Mouse (Mus musculus): ENCODE results near the gene Crybb1. TPM values are rescaled to one million over a fixed set of nuclear protein-coding genes. Genes with fewer than 3 reads are reported as not detected.

Crybb1 gene
- polyA plus RNA-seq, 1 experiment, result not detected

DNA sequence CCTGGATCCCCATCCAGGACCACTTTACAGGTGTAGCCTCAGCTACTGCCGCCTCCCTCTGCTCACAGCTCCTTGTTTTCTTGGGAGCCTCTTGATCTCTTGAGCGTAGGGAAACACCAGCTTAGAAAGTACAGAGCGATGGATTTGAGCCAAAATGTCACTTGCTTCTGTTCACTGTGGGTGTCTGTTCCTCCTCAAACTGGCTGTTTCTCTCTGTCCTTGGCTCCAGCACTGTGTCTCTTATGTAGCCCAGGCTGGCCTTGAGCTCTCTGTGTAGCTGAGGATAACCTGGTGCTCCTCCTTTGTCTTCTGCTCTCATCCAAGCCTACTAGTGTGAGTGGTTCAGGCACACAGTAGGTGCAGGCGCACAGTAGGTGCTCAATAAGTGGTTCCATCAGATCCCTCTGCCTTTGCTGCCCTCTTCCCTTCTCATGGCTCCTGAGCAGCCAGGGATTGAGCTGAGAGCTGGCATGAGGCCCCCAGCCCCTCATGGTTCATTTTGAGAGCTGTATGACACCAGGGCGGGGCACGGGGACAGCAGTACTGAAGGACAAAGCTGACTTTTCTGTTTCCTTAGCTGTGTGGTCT, 45.2 kb downstream of the Crybb1 start:
- no peaks in the 10 kb centered on the region for H3K27me3 ChIP-seq (ENCODE audit: control insufficient read depth, insufficient read depth, low read length, poor library complexity, severe bottlenecking)

GRCm38 (mm10) chr5:112301694-112302093, 46.1 kb downstream of the Crybb1 start:
- Histone ChIP-seq H3K9ac (ENCODE audit: low read depth, poor library complexity, severe bottlenecking) (no peak overlapping the region), H3K27ac (ENCODE audit: insufficient read depth, low read length) (no peak overlapping the region), H3K9me3 (replicated peaks; ENCODE audit: control insufficient read depth, insufficient read depth, low read length, poor library complexity, severe bottlenecking) (no peaks in the 10 kb centered on the region), H3K36me3 (ENCODE audit: control insufficient read depth, insufficient read depth, low read length, poor library complexity, severe bottlenecking) (no peaks in the 10 kb centered on the region), H3K4me1 (ENCODE audit: control insufficient read depth, insufficient read depth, low read length) (peaks cover 2% of the 10 kb centered on the region), H3K27me3 (ENCODE audit: control insufficient read depth, insufficient read depth, low read length, poor library complexity, severe bottlenecking) (no peaks in the 10 kb centered on the region), H3K4me3 (ENCODE audit: low read depth, low read length) (no peak overlapping the region)
- TF ChIP-seq EP300 (IDR thresholded peaks at IDR 0.05; ENCODE audit: insufficient read depth, low read depth, low read length), result no peak
- TF ChIP-seq CTCF (IDR thresholded peaks at IDR 0.05; ENCODE audit: low read depth, low read length), result no peak
- no peak for TF ChIP-seq POLR2A (IDR thresholded peaks at IDR 0.05; ENCODE audit: insufficient read depth, low read length)

More for the DNA sequence above, 45.2 kb downstream of the Crybb1 start:
- no peaks in the 10 kb centered on the region for H3K36me3 ChIP-seq (ENCODE audit: control insufficient read depth, insufficient read depth, low read length, poor library complexity, severe bottlenecking)
- H3K4me1 ChIP-seq (ENCODE audit: control insufficient read depth, insufficient read depth, low read length), result peaks cover 4% of the 10 kb centered on the region
- H3K9ac ChIP-seq (ENCODE audit: low read depth, poor library complexity, severe bottlenecking), result no peak overlapping the region
- TF ChIP-seq POLR2A (IDR thresholded peaks at IDR 0.05; ENCODE audit: insufficient read depth, low read length) (no peak), CTCF (IDR thresholded peaks at IDR 0.05; ENCODE audit: low read depth, low read length) (no peak), EP300 (IDR thresholded peaks at IDR 0.05; ENCODE audit: insufficient read depth, low read depth, low read length) (no peak)
- no peaks in the 10 kb centered on the region for H3K9me3 ChIP-seq (replicated peaks; ENCODE audit: control insufficient read depth, insufficient read depth, low read length, poor library complexity, severe bottlenecking)
- no peak overlapping the region for H3K4me3 ChIP-seq (ENCODE audit: low read depth, low read length)
- no peak overlapping the region for H3K27ac ChIP-seq (ENCODE audit: insufficient read depth, low read length)

GRCm38 (mm10) chr5:112302310-112302709, 46.7 kb downstream of the Crybb1 start:
- TF ChIP-seq EP300 (IDR thresholded peaks at IDR 0.05; ENCODE audit: insufficient read depth, low read depth, low read length), result no peak
- no peak for TF ChIP-seq POLR2A (IDR thresholded peaks at IDR 0.05; ENCODE audit: insufficient read depth, low read length)
- TF ChIP-seq CTCF (IDR thresholded peaks at IDR 0.05; ENCODE audit: low read depth, low read length), result no peak
- Histone ChIP-seq H3K4me3 (ENCODE audit: low read depth, low read length) (no peak overlapping the region), H3K27ac (ENCODE audit: insufficient read depth, low read length) (no peak overlapping the region), H3K27me3 (ENCODE audit: control insufficient read depth, insufficient read depth, low read length, poor library complexity, severe bottlenecking) (no peaks in the 10 kb centered on the region), H3K9ac (ENCODE audit: low read depth, poor library complexity, severe bottlenecking) (no peak overlapping the region), H3K4me1 (ENCODE audit: control insufficient read depth, insufficient read depth, low read length) (peaks cover 2% of the 10 kb centered on the region), H3K9me3 (replicated peaks; ENCODE audit: control insufficient read depth, insufficient read depth, low read length, poor library complexity, severe bottlenecking) (no peaks in the 10 kb centered on the region), H3K36me3 (ENCODE audit: control insufficient read depth, insufficient read depth, low read length, poor library complexity, severe bottlenecking) (no peaks in the 10 kb centered on the region)

DNA sequence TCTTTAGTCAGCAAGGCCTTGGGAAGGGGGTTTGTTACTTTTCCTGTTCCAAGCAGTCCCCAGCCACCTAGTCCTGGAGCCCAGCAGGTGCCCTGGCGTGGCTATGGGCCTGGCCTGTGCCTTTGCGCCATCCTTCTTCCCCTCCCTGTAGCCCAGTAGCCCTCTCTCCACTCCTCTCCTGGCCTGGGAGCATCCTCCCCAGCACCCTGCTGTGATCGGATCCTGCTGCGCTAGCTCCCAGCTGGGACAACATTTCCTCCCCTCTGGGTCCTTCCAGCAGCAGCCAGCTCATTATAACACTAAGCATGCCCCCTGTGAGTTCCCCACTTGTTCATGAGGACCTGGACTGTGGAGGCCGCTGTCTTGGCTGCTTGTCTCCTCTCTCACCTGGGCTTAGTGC, 50.2 kb downstream of the Crybb1 start:
- Histone ChIP-seq H3K9me3 (replicated peaks; ENCODE audit: control insufficient read depth, insufficient read depth, low read length, poor library complexity, severe bottlenecking) (no peaks in the 10 kb centered on the region), H3K9ac (ENCODE audit: low read depth, poor library complexity, severe bottlenecking) (no peak overlapping the region), H3K27ac (ENCODE audit: insufficient read depth, low read length) (no peak overlapping the region), H3K4me1 (ENCODE audit: control insufficient read depth, insufficient read depth, low read length) (no peaks in the 10 kb centered on the region), H3K36me3 (ENCODE audit: control insufficient read depth, insufficient read depth, low read length, poor library complexity, severe bottlenecking) (no peaks in the 10 kb centered on the region), H3K4me3 (ENCODE audit: low read depth, low read length) (no peak overlapping the region), H3K27me3 (ENCODE audit: control insufficient read depth, insufficient read depth, low read length, poor library complexity, severe bottlenecking) (no peaks in the 10 kb centered on the region)
- no peak for TF ChIP-seq EP300 (IDR thresholded peaks at IDR 0.05; ENCODE audit: insufficient read depth, low read depth, low read length)
- no peak for TF ChIP-seq POLR2A (IDR thresholded peaks at IDR 0.05; ENCODE audit: insufficient read depth, low read length)
- no peak for TF ChIP-seq CTCF (IDR thresholded peaks at IDR 0.05; ENCODE audit: low read depth, low read length)

DNA sequence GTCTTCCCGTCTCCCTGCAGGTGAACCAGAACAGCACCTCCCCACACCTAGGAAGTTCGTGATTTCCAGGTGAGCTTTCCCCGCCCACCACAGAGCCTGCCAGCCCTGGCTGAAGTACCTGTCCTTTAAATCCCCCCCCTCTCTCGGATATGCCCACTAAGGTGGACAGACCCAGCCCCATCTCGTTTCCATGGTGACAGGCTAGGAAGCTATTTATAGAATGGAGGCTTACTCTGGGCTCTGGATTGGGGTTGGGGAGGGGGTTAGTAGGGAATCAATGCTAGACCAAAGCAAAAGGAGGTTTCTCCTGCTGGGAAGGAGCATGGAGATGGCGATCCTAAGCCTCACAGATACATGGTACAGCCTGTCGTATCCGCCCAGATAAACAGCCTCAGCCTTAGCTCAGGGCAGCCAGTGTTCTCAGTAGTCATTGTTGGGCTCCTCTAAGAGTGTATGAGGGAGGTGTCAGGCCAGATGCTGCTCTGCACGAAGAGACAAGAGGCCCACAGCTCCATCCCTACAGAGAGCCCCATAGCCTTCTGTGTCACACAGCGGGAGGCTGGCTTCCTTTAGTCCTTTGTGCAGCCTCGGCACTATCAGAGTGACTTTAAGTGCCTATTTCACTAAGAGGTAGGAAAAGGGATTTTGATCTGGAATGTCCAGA, 57.7 kb downstream of the Crybb1 start:
- Histone ChIP-seq H3K9ac (ENCODE audit: low read depth, poor library complexity, severe bottlenecking) (no peak overlapping the region), H3K36me3 (ENCODE audit: control insufficient read depth, insufficient read depth, low read length, poor library complexity, severe bottlenecking) (peaks cover 9% of the 10 kb centered on the region; the same call in 1 of the 2 replicates), H3K27me3 (ENCODE audit: control insufficient read depth, insufficient read depth, low read length, poor library complexity, severe bottlenecking) (no peaks in the 10 kb centered on the region), H3K4me3 (ENCODE audit: low read depth, low read length) (no peak overlapping the region), H3K9me3 (replicated peaks; ENCODE audit: control insufficient read depth, insufficient read depth, low read length, poor library complexity, severe bottlenecking) (no peaks in the 10 kb centered on the region), H3K4me1 (ENCODE audit: control insufficient read depth, insufficient read depth, low read length) (no peaks in the 10 kb centered on the region), H3K27ac (ENCODE audit: insufficient read depth, low read length) (no peak overlapping the region)
- TF ChIP-seq POLR2A (IDR thresholded peaks at IDR 0.05; ENCODE audit: insufficient read depth, low read length) (no peak), EP300 (IDR thresholded peaks at IDR 0.05; ENCODE audit: insufficient read depth, low read depth, low read length) (no peak), CTCF (IDR thresholded peaks at IDR 0.05; ENCODE audit: low read depth, low read length) (no peak)

DNA sequence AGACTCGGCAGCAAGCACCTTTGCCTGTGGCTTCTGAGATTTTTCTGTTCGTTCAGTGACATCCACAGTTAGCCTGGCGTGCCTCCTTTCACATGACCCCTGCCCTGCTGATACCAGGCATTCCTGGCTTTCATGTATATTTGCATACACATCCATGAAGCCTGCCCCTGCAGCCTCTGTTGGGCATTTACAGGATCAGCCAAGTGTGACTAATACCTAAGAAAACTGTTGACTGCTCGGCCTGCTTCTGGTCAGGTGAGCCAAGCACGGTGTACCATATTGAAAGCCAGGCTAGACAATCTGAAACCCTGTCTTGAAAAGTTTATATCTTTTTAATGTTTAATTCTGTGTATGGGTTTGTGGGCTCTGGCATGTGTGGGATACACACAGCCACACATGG, 60.9 kb downstream of the Crybb1 start:
- Histone ChIP-seq H3K4me3 (ENCODE audit: low read depth, low read length) (no peak overlapping the region), H3K9me3 (replicated peaks; ENCODE audit: control insufficient read depth, insufficient read depth, low read length, poor library complexity, severe bottlenecking) (no peaks in the 10 kb centered on the region), H3K27me3 (ENCODE audit: control insufficient read depth, insufficient read depth, low read length, poor library complexity, severe bottlenecking) (no peaks in the 10 kb centered on the region), H3K4me1 (ENCODE audit: control insufficient read depth, insufficient read depth, low read length) (no peaks in the 10 kb centered on the region), H3K36me3 (ENCODE audit: control insufficient read depth, insufficient read depth, low read length, poor library complexity, severe bottlenecking) (peaks cover 9% of the 10 kb centered on the region; the same call in 1 of the 2 replicates), H3K27ac (ENCODE audit: insufficient read depth, low read length) (no peak overlapping the region), H3K9ac (ENCODE audit: low read depth, poor library complexity, severe bottlenecking) (no peak overlapping the region)
- no peak for TF ChIP-seq EP300 (IDR thresholded peaks at IDR 0.05; ENCODE audit: insufficient read depth, low read depth, low read length)
- no peak for TF ChIP-seq CTCF (IDR thresholded peaks at IDR 0.05; ENCODE audit: low read depth, low read length)
- TF ChIP-seq POLR2A (IDR thresholded peaks at IDR 0.05; ENCODE audit: insufficient read depth, low read length), result no peak
